Mouse (Mus musculus) MEL (cell line): ENCODE data around the gene Tor4a. TPM values are rescaled to one million over a fixed set of nuclear protein-coding genes. Genes with fewer than 3 reads are reported as not detected.

ENCODE experiments used
- DNase-seq: peaks from one replicate; pipeline ENCODE4 v3.0.0; 2011; ENCODE audit warnings: low read depth, low spot score
- H3K27ac ChIP-seq: 2 replicates; pipeline ENCODE4 v1.5.1; 2012; ENCODE audit warnings: low read depth, mild to moderate bottlenecking, control low read depth, low read length, moderate library complexity; ENCODE audit not compliant: control insufficient read depth
- H3K27me3 ChIP-seq, 2 experiments: fragments of 150-350 bp in 1 of 2; sonication (generic) in 1 of 2; 2 replicates each; pipeline ENCODE4 v1.6.1; 2012; ENCODE audit warnings: low read length in 2 of 2, mild to moderate bottlenecking in 2 of 2, improper control_type of control experiment in 1 of 2, moderate library complexity in 1 of 2; ENCODE audit not compliant: insufficient read depth in 2 of 2, control insufficient read depth in 1 of 2
- H3K36me3 ChIP-seq, 2 experiments: 2 replicates each; pipeline ENCODE4 v1.6.1; 2012 to 2014; ENCODE audit warnings: low read length in 2 of 2, improper control_type of control experiment in 1 of 2, inconsistent platforms in 1 of 2, mild to moderate bottlenecking in 1 of 2; ENCODE audit not compliant: insufficient read depth in 2 of 2, control insufficient read depth in 1 of 2
- H3K4me1 ChIP-seq, 2 experiments: fragments of 150-350 bp in 1 of 2; sonication (generic) in 1 of 2; 2 replicates each; pipeline ENCODE4 v1.6.1; 2012; ENCODE audit warnings: low read length in 2 of 2, improper control_type of control experiment in 1 of 2, mild to moderate bottlenecking in 1 of 2; ENCODE audit not compliant: insufficient read depth in 2 of 2, control insufficient read depth in 1 of 2
- H3K4me3 ChIP-seq, 2 experiments: fragments of 150-350 bp in 1 of 2; sonication (generic) in 1 of 2; 2 replicates each; pipeline ENCODE4 v1.5.1; 2012; ENCODE audit warnings: low read depth in 2 of 2, low read length in 2 of 2, mild to moderate bottlenecking in 2 of 2, moderate library complexity in 2 of 2, control low read depth in 1 of 2, improper control_type of control experiment in 1 of 2; ENCODE audit not compliant: control insufficient read depth in 1 of 2, insufficient read depth in 1 of 2
- H3K79me2 ChIP-seq: 2 replicates; pipeline ENCODE4 v1.6.1; 2012; ENCODE audit warnings: mild to moderate bottlenecking, low read length, moderate library complexity; ENCODE audit not compliant: control insufficient read depth, poor library complexity, insufficient read depth
- H3K9ac ChIP-seq: 2 replicates; pipeline ENCODE4 v1.6.1; 2012; ENCODE audit warnings: low read depth, mild to moderate bottlenecking, control low read depth, low read length, moderate library complexity; ENCODE audit not compliant: control insufficient read depth, poor library complexity, severe bottlenecking
- H3K9me3 ChIP-seq: fragments of 150-350 bp; sonication (generic); replicated peaks from 2 replicates; pipeline ENCODE4 v1.6.1; 2012; ENCODE audit warnings: mild to moderate bottlenecking, low read length, improper control_type of control experiment, moderate library complexity; ENCODE audit not compliant: insufficient read depth
- CHD1 ChIP-seq: IDR thresholded peaks from 2 replicates; pipeline ENCODE4 v1.6.1; 2012; ENCODE audit warnings: low read depth, mild to moderate bottlenecking, inconsistent platforms, low read length, improper control_type of control experiment
- ELF1 ChIP-seq: IDR thresholded peaks from 2 replicates; pipeline ENCODE4 v1.6.1; 2014; ENCODE audit warnings: low read depth, mild to moderate bottlenecking, inconsistent platforms, low read length, improper control_type of control experiment, moderate library complexity
- EP300 ChIP-seq, 2 experiments: IDR thresholded peaks; 2 replicates each; pipeline ENCODE4 v1.6.1; 2011; ENCODE audit warnings: improper control_type of control experiment in 2 of 2, low read length in 2 of 2, low read depth in 1 of 2, mild to moderate bottlenecking in 1 of 2
- ETS1 ChIP-seq: IDR thresholded peaks from 2 replicates; pipeline ENCODE4 v1.6.1; 2012; ENCODE audit warnings: low read depth, mild to moderate bottlenecking, inconsistent platforms, low read length, improper control_type of control experiment, moderate library complexity
- KAT2A ChIP-seq: conservative IDR thresholded peaks from 2 replicates; pipeline ENCODE4 v1.6.1; 2012; ENCODE audit warnings: low read depth, low read length, improper control_type of control experiment, inconsistent platforms
- MAZ ChIP-seq: IDR thresholded peaks from 2 replicates; pipeline ENCODE4 v1.6.1; 2012; ENCODE audit warnings: low read depth, mild to moderate bottlenecking, inconsistent platforms, low read length, improper control_type of control experiment
- MEF2A ChIP-seq: IDR thresholded peaks from 2 replicates; pipeline ENCODE4 v1.6.1; 2014; ENCODE audit warnings: low read depth, mild to moderate bottlenecking, inconsistent platforms, low read length, improper control_type of control experiment; ENCODE audit not compliant: poor library complexity, insufficient replicate concordance, severe bottlenecking; ENCODE audit errors: extremely low read depth
- NELFE ChIP-seq: IDR thresholded peaks from 2 replicates; pipeline ENCODE4 v1.6.1; 2011; ENCODE audit warnings: low read depth, low read length, improper control_type of control experiment
- NRF1 ChIP-seq: IDR thresholded peaks from 2 replicates; pipeline ENCODE4 v1.6.1; 2014; ENCODE audit warnings: low read depth, mild to moderate bottlenecking, inconsistent platforms, low read length, improper control_type of control experiment, moderate library complexity; ENCODE audit not compliant: poor library complexity, insufficient read depth, severe bottlenecking
- POLR2AphosphoS5 ChIP-seq: IDR thresholded peaks from 2 replicates; pipeline ENCODE4 v1.6.1; 2012; ENCODE audit warnings: low read depth, borderline replicate concordance, mild to moderate bottlenecking, inconsistent platforms, low read length, moderate library complexity, mixed read lengths
- RAD21 ChIP-seq: IDR thresholded peaks from 2 replicates; pipeline ENCODE4 v1.6.1; 2011; ENCODE audit warnings: mild to moderate bottlenecking, low read depth, low read length, improper control_type of control experiment
- RCOR1 ChIP-seq: IDR thresholded peaks from 2 replicates; pipeline ENCODE4 v1.6.1; 2012; ENCODE audit warnings: low read depth, mild to moderate bottlenecking, inconsistent platforms, low read length, improper control_type of control experiment
- TCF12 ChIP-seq: IDR thresholded peaks from 2 replicates; pipeline ENCODE4 v1.6.1; 2014; ENCODE audit warnings: low read depth, mild to moderate bottlenecking, inconsistent platforms, low read length, improper control_type of control experiment, moderate library complexity
- UBTF ChIP-seq: IDR thresholded peaks from 2 replicates; pipeline ENCODE4 v1.6.1; 2012; ENCODE audit warnings: low read depth, mild to moderate bottlenecking, inconsistent platforms, low read length, improper control_type of control experiment, moderate library complexity, borderline replicate concordance; ENCODE audit not compliant: insufficient read depth
- USF1 ChIP-seq: IDR thresholded peaks from 2 replicates; pipeline ENCODE4 v1.6.1; 2014; ENCODE audit warnings: low read depth, mild to moderate bottlenecking, inconsistent platforms, low read length, improper control_type of control experiment, moderate library complexity
- polyA plus RNA-seq, 2 experiments: library from polyadenylated mRNA; stranded (reverse) in 1 of 2; unstranded in 1 of 2; fragments of >175 nt in 1 of 2; fragments of >200 nt in 1 of 2; gene quantifications; 2 replicates each; pipeline versions ENCODE4 v1.2.1 to v1.2.4; 2012; ENCODE audit warnings: low replicate concordance in 2 of 2, low read depth in 1 of 2; ENCODE audit not compliant: insufficient read length in 2 of 2, insufficient read depth in 1 of 2, missing spikeins in 1 of 2
- total RNA-seq: library from RNA; depleted of rRNA; stranded (reverse); fragments of 300-350 nt; gene quantifications from 2 replicates; pipeline ENCODE4 v1.2.3, GENCODE M21; 2012

The Tor4a gene
- total and polyA plus RNA-seq, 3 experiments, result 9.1 to 13.7 TPM; not detected in 1

- Histone ChIP-seq H3K79me2 (peaks cover 17% of the 10 kb centered on the region), H3K36me3 (peaks cover 6 to 8% of the 10 kb centered on the region in 2 experiments), H3K4me3 (no peak overlapping the region), H3K9me3 (no peaks in the 10 kb centered on the region), H3K27ac (no peak overlapping the region)
- no peak for TF ChIP-seq KAT2A
- no peak for TF ChIP-seq ETS1
- no peak for TF ChIP-seq MAZ
- TF ChIP-seq USF1, result no peak
- no peak for TF ChIP-seq MEF2A
- TF ChIP-seq ELF1, result no peak
- TF ChIP-seq POLR2AphosphoS5, result no peak
- TF ChIP-seq RCOR1, result no peak
- TF ChIP-seq, all 39 proteins: peak for 0
- Histone ChIP-seq H3K9ac (no peak overlapping the region), H3K4me1 (peaks cover 6 to 18% of the 10 kb centered on the region in 2 experiments; a peak in 3 of 4 replicates), H3K27me3 (no peaks in the 10 kb centered on the region)
- DNase-seq, result no peak
These were observed 30.7 kb upstream of the Tor4a start for GRCm38 (mm10) chr2:25227406-25227805.

- DNase-seq, result no peak
- no peaks in the 10 kb centered on the region for H3K27me3 ChIP-seq
- no peak overlapping the region for H3K4me3 ChIP-seq
- no peak overlapping the region for H3K9ac ChIP-seq
- H3K9me3 ChIP-seq, result no peaks in the 10 kb centered on the region
- peaks cover 6 to 18% of the 10 kb centered on the region in 2 experiments; a peak in 3 of 4 replicates for H3K4me1 ChIP-seq
- H3K79me2 ChIP-seq, result peaks cover 17% of the 10 kb centered on the region
- H3K36me3 ChIP-seq, result peaks cover 6 to 8% of the 10 kb centered on the region in 2 experiments
- no peak overlapping the region for H3K27ac ChIP-seq
- TF ChIP-seq EP300 (IDR thresholded peaks at IDR 0.05; ENCODE audit: low read depth in 1 of 2, low read length in 2 of 2), result no peak
- TF ChIP-seq UBTF, result no peak
- TF ChIP-seq CHD1, result no peak
- TF ChIP-seq USF1, result no peak
- TF ChIP-seq MEF2A, result no peak
- TF ChIP-seq TCF12, result no peak
- no peak for TF ChIP-seq NRF1
- TF ChIP-seq NELFE, result no peak
- TF ChIP-seq RCOR1, result no peak
- no peak for TF ChIP-seq ETS1
- TF ChIP-seq ELF1, result no peak
- no peak for TF ChIP-seq RAD21
These were observed 30.2 kb upstream of the Tor4a start for GRCm38 (mm10) chr2:25226864-25227263.
